Mouse (Mus musculus) stomach, embryonic 14.5 days (tissue): ENCODE measurements around the gene Fam234b. TPM values are rescaled to one million over a fixed set of nuclear protein-coding genes. Genes with fewer than 3 reads are reported as not detected.
A peak's percentile ranks its signal among the peaks of the same experiment; 100 is the strongest.

Source experiments
- ATAC-seq: fragments of 200-750 bp; cut with Nextera tagmentation; 2 replicates; pipeline ENCODE4 v1.8.0; 2017; ENCODE audit warnings: low read depth, moderate TSS enrichment; ENCODE audit not compliant: insufficient number of reproducible peaks, insufficient read depth, low FRiP score
- H3K27ac ChIP-seq: fragments of 300-500 bp; sonication (generic); 2 replicates; pipeline ENCODE4 v1.5.1; 2014; ENCODE audit warnings: mild to moderate bottlenecking, low read length, moderate library complexity, mixed read lengths
- H3K27me3 ChIP-seq: fragments of 300-500 bp; sonication (generic); 2 replicates; pipeline ENCODE4 v1.6.1; 2014; ENCODE audit warnings: low read length, control low read depth, mixed read lengths; ENCODE audit not compliant: control insufficient read depth, insufficient read depth
- H3K36me3 ChIP-seq: fragments of 300-500 bp; sonication (generic); 2 replicates; pipeline ENCODE4 v1.6.1; 2014; ENCODE audit warnings: mild to moderate bottlenecking, control low read depth, low read length, moderate library complexity, mixed read lengths; ENCODE audit not compliant: control insufficient read depth, insufficient read depth
- H3K4me1 ChIP-seq: fragments of 300-500 bp; sonication (generic); 2 replicates; pipeline ENCODE4 v1.6.1; 2014; ENCODE audit warnings: low read length, control low read depth, mixed read lengths; ENCODE audit not compliant: control insufficient read depth, insufficient read depth
- H3K4me2 ChIP-seq: fragments of 300-500 bp; sonication (generic); replicated peaks from 2 replicates; pipeline ENCODE4 v1.6.1; 2014; ENCODE audit warnings: low read depth, low read length, control low read depth
- H3K4me3 ChIP-seq: fragments of 300-500 bp; sonication (generic); 2 replicates; pipeline ENCODE4 v1.5.1; 2014; ENCODE audit warnings: low read depth, low read length, control low read depth
- H3K9ac ChIP-seq: fragments of 300-500 bp; sonication (generic); replicated peaks from 2 replicates; pipeline ENCODE4 v1.6.1; 2014; ENCODE audit warnings: low read depth, mild to moderate bottlenecking, control low read depth, low read length, moderate library complexity, mixed read lengths
- H3K9me3 ChIP-seq: fragments of 300-500 bp; sonication (generic); 2 replicates; pipeline ENCODE4 v1.6.1; 2016; ENCODE audit warnings: low read depth, low read length, control low read depth; ENCODE audit not compliant: control insufficient read depth
- WGBS: fragments of 180-500 bp; shearing (Covaris S2); extraction: QIAGEN DNeasy Blood & Tissue Kit; methylation state at CpG from one replicate; pipeline ENCODE4 v1.1.7; 2014; 5-methylcytosine and 5-hydroxymethylcytosine counted together
- polyA plus RNA-seq: library from polyadenylated mRNA; unstranded; fragments of >200 nt; fragmentation: Nextera tagmentation; extraction: Ambion mirVana; gene quantifications from 2 replicates; pipeline ENCODE4 v1.2.1, GENCODE M21; 2014

Gene Fam234b
- polyA plus RNA-seq, 1 experiment from 2014 or later: 26.2 TPM

- H3K4me1 ChIP-seq: no peaks in the 10 kb centered on the region
- no peak overlapping the region for H3K4me3 ChIP-seq
- WGBS: 59% methylated on average over 4 of the region's 4 CpGs
- H3K9me3 ChIP-seq: no peaks in the 10 kb centered on the region
- no peak overlapping the region for H3K4me2 ChIP-seq
- H3K27ac ChIP-seq: no peak overlapping the region
- H3K36me3 ChIP-seq: no peaks in the 10 kb centered on the region
- no peak for ATAC-seq
- H3K27me3 ChIP-seq: no peaks in the 10 kb centered on the region
- no peak overlapping the region for H3K9ac ChIP-seq
Observed at GRCm38 (mm10) chr6:135188629-135189028, 9.1 kb upstream of the Fam234b start.

GRCm38 (mm10) chr6:135190122-135190521 lies 7.7 kb upstream of the Fam234b start:
- no peak for ATAC-seq

GRCm38 (mm10) chr6:135191906-135192305 lies 5.9 kb upstream of the Fam234b start:
- ATAC-seq: no peak
- Histone ChIP-seq H3K27me3 (no peaks in the 10 kb centered on the region), H3K9me3 (no peaks in the 10 kb centered on the region), H3K4me2 (no peak overlapping the region), H3K36me3 (no peaks in the 10 kb centered on the region), H3K4me3 (no peak overlapping the region), H3K4me1 (no peaks in the 10 kb centered on the region), H3K27ac (no peak overlapping the region), H3K9ac (no peak overlapping the region)
- 74% methylated on average over 1 of the region's 1 CpGs for WGBS

More at GRCm38 (mm10) chr6:135190122-135190521, 7.7 kb upstream of the Fam234b start:
- H3K27ac ChIP-seq: no peak overlapping the region
- no peaks in the 10 kb centered on the region for H3K9me3 ChIP-seq
- no peaks in the 10 kb centered on the region for H3K36me3 ChIP-seq
- H3K9ac ChIP-seq: no peak overlapping the region
- H3K4me2 ChIP-seq: no peak overlapping the region
- H3K4me1 ChIP-seq: no peaks in the 10 kb centered on the region
- H3K4me3 ChIP-seq: no peak overlapping the region
- 75% methylated on average over 6 of the region's 6 CpGs for WGBS
- no peaks in the 10 kb centered on the region for H3K27me3 ChIP-seq

GRCm38 (mm10) chr6:135192993-135193392 lies 4.8 kb upstream of the Fam234b start:
- Histone ChIP-seq H3K27me3 (no peaks in the 10 kb centered on the region), H3K9ac (no peak overlapping the region), H3K4me3 (no peak overlapping the region), H3K36me3 (no peaks in the 10 kb centered on the region), H3K4me1 (no peaks in the 10 kb centered on the region), H3K4me2 (no peak overlapping the region), H3K9me3 (no peaks in the 10 kb centered on the region), H3K27ac (no peak overlapping the region)
- 78% methylated on average over 8 of the region's 8 CpGs for WGBS
- ATAC-seq: no peak

- Histone ChIP-seq H3K27me3 (no peaks in the 10 kb centered on the region), H3K4me3 (no peak overlapping the region), H3K4me2 (no peak overlapping the region), H3K4me1 (no peaks in the 10 kb centered on the region; the same call in 1 of the 2 replicates), H3K9me3 (no peaks in the 10 kb centered on the region), H3K27ac (no peak overlapping the region), H3K36me3 (no peaks in the 10 kb centered on the region), H3K9ac (no peak overlapping the region)
- 48% methylated on average over 4 of the region's 4 CpGs for WGBS
- ATAC-seq: no peak
Observed at GRCm38 (mm10) chr6:135193733-135194132, 4.0 kb upstream of the Fam234b start.

- Histone ChIP-seq H3K9me3 (no peaks in the 10 kb centered on the region), H3K4me3 (no peak overlapping the region), H3K27ac (no peak overlapping the region), H3K4me1 (no peaks in the 10 kb centered on the region; the same call in 1 of the 2 replicates), H3K4me2 (no peak overlapping the region), H3K36me3 (no peaks in the 10 kb centered on the region), H3K9ac (no peak overlapping the region), H3K27me3 (no peaks in the 10 kb centered on the region)
- 69% methylated on average over 4 of the region's 4 CpGs for WGBS
- ATAC-seq: no peak
Observed at GRCm38 (mm10) chr6:135194907-135195306, 2.9 kb upstream of the Fam234b start.

GRCm38 (mm10) chr6:135196707-135197106 lies 1.1 kb upstream of the Fam234b start:
- ATAC-seq: no peak

GRCm38 (mm10) chr6:135197446-135197845 lies 331 bp upstream of the Fam234b start:
- Histone ChIP-seq H3K4me1 (no peaks in the 10 kb centered on the region; the same call in 1 of the 2 replicates), H3K36me3 (no peaks in the 10 kb centered on the region), H3K9ac (peak overlapping the region; percentile 60), H3K9me3 (no peaks in the 10 kb centered on the region), H3K4me3 (peak overlapping the region; percentile 82), H3K27ac (no peak overlapping the region; the same call in 1 of the 2 replicates), H3K27me3 (no peaks in the 10 kb centered on the region), H3K4me2 (peak overlapping the region; percentile 88)
- no peak for ATAC-seq
- 27% methylated on average over 7 of the region's 7 CpGs for WGBS

More at GRCm38 (mm10) chr6:135196707-135197106, 1.1 kb upstream of the Fam234b start:
- no peaks in the 10 kb centered on the region for H3K36me3 ChIP-seq
- no peak overlapping the region for H3K9ac ChIP-seq
- H3K4me1 ChIP-seq: no peaks in the 10 kb centered on the region; the same call in 1 of the 2 replicates
- no peaks in the 10 kb centered on the region for H3K9me3 ChIP-seq
- 58% methylated on average over 8 of the region's 8 CpGs for WGBS
- H3K27ac ChIP-seq: no peak overlapping the region
- H3K4me2 ChIP-seq: no peak overlapping the region
- H3K27me3 ChIP-seq: no peaks in the 10 kb centered on the region
- H3K4me3 ChIP-seq: no peak overlapping the region

- ATAC-seq: no peak
- H3K27me3 ChIP-seq: no peaks in the 10 kb centered on the region
- peak overlapping the region; percentile 82; the same call in 1 of the 2 replicates for H3K4me3 ChIP-seq
- 47% methylated on average over 6 of the region's 6 CpGs for WGBS
- H3K27ac ChIP-seq: no peak overlapping the region
- no peaks in the 10 kb centered on the region for H3K36me3 ChIP-seq
- H3K9ac ChIP-seq: no peak overlapping the region
- peak overlapping the region; percentile 88 for H3K4me2 ChIP-seq
- no peaks in the 10 kb centered on the region; the same call in 1 of the 2 replicates for H3K4me1 ChIP-seq
- H3K9me3 ChIP-seq: no peaks in the 10 kb centered on the region
Observed at GRCm38 (mm10) chr6:135198726-135199125, 949 bp downstream of the Fam234b start.
